Mouse (Mus musculus) liver, embryonic 15.5 days (tissue): Measurements from ENCODE around the gene Bcor. TPM values are rescaled to one million over a fixed set of nuclear protein-coding genes. Genes with fewer than 3 reads are reported as not detected.
A peak's percentile ranks its signal among the peaks of the same experiment; 100 is the strongest.

Experiments used
- ATAC-seq: fragments of 200-750 bp; cut with Nextera tagmentation; 2 replicates; pipeline ENCODE4 v1.8.0; 2017; ENCODE audit warnings: moderate number of reproducible peaks, mild to moderate bottlenecking, moderate library complexity; ENCODE audit not compliant: insufficient read depth
- H3K27ac ChIP-seq: fragments of 300-500 bp; sonication (generic); replicated peaks from 2 replicates; pipeline ENCODE4 v1.5.1; 2015; ENCODE audit warnings: mild to moderate bottlenecking, inconsistent platforms
- H3K27me3 ChIP-seq: fragments of 300-500 bp; sonication (generic); 2 replicates; pipeline ENCODE4 v1.6.1; 2015; ENCODE audit warnings: mild to moderate bottlenecking, inconsistent platforms
- H3K36me3 ChIP-seq: fragments of 300-500 bp; sonication (generic); replicated peaks from 2 replicates; pipeline ENCODE4 v1.6.1; 2015; ENCODE audit warnings: moderate library complexity, mild to moderate bottlenecking, inconsistent platforms
- H3K4me1 ChIP-seq: fragments of 300-500 bp; sonication (generic); replicated peaks from 2 replicates; pipeline ENCODE4 v1.6.1; 2015; ENCODE audit warnings: inconsistent platforms
- H3K4me2 ChIP-seq: fragments of 300-500 bp; sonication (generic); 2 replicates; pipeline ENCODE4 v1.6.1; 2015; ENCODE audit warnings: moderate library complexity, mild to moderate bottlenecking, inconsistent platforms
- H3K4me3 ChIP-seq: fragments of 300-500 bp; sonication (generic); replicated peaks from 2 replicates; pipeline ENCODE4 v1.5.1; 2015; ENCODE audit warnings: mild to moderate bottlenecking, inconsistent platforms
- H3K9ac ChIP-seq: fragments of 300-500 bp; sonication (generic); 2 replicates; pipeline ENCODE4 v1.6.1; 2015; ENCODE audit warnings: moderate library complexity, mild to moderate bottlenecking, inconsistent platforms
- H3K9me3 ChIP-seq: fragments of 300-500 bp; sonication (generic); replicated peaks from 2 replicates; pipeline ENCODE4 v1.6.1; 2016; ENCODE audit warnings: inconsistent platforms
- WGBS: fragments of 180-500 bp; shearing (Covaris S2); methylation state at CpG from one replicate; pipeline ENCODE4 v1.1.7; 2015; ENCODE audit warnings: mixed read lengths; ENCODE audit not compliant: insufficient replicate concordance; 5-methylcytosine and 5-hydroxymethylcytosine counted together
- polyA plus RNA-seq: library from polyadenylated mRNA; unstranded; fragments of >200 nt; fragmentation: Nextera tagmentation; extraction: Ambion mirVana; gene quantifications from 2 replicates; pipeline ENCODE4 v1.2.1, GENCODE M21; 2015

The Bcor gene
- polyA plus RNA-seq, 1 experiment from 2014 or later = 4.3 TPM

DNA sequence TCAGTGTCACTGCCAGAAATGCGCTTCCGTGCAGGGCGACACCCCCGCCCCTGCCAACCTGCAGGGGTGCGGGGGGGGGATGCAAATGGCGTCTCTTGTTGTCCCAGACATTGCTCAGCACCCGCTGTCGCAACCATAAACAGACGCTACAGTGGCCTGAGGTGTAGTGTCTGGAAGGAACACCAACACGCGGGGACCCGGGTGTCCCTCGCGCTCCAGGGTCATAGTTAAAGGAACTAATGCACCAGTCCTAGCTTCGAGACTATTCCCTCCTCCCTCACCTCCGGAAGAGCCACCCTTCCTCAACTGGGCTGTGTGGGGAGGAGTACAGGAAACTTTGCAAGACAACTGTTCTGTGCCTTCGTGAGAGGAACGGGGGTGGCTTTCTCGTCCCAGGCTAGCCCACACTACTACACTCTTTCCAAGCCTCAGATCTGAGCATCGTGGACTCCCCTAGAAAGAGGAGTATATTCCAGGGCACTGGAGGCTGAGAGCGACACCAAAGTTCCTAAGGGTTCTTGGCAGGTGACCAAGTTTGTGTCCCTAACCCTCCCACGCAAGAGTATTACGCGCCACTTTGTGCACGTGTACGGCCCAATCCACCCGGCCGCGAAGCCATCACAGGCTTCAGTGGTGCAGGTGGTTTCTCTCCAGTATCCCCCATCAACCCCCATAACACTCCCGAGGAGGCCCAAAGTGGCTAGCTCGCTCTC lies 1.2 kb downstream of the Bcor start:
- no peaks in the 10 kb centered on the region for H3K36me3 ChIP-seq
- H3K9me3 ChIP-seq = no peaks in the 10 kb centered on the region
- peak overlapping the region; percentile 55 for H3K4me2 ChIP-seq
- H3K27ac ChIP-seq = peak overlapping the region; percentile 45
- WGBS = 8% methylated on average over 31 of the region's 31 CpGs
- H3K27me3 ChIP-seq = peaks cover 74% of the 10 kb centered on the region
- ATAC-seq = no peak
- peak overlapping the region; percentile 48; the same call in 1 of the 2 replicates for H3K4me3 ChIP-seq
- no peak overlapping the region for H3K9ac ChIP-seq
- no peaks in the 10 kb centered on the region for H3K4me1 ChIP-seq

DNA sequence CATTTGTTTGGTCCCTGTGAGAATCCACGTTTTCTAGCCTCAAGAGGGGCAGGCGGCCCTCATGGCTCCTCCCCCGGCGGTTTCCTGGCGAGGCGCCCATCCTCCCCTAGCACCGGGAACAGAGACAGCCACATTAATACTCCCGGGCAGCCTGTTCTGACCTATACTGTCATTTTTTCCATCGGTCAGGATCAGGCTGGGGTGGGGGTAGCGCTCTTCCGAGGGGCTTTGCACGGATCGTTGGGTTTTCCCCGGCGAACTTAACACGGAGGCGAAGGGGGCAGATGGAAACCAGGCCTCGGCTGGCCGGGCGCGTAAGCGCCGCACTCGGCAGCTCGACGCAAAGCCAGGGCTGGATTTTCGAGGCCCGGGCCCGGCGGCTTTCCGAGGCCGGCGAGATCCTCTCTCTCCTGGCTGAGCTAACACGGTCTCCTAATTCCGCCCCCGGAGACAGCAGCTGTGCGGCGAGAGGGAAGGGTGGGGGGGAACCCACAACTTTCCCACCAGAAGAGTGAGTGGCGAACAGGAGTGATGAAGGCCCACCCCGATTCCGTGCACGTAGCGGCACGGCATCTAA lies 1.8 kb downstream of the Bcor start:
- H3K27me3 ChIP-seq = peaks cover 80% of the 10 kb centered on the region

GRCm38 (mm10) chrX:12157331-12157930 lies 2.7 kb downstream of the Bcor start:
- Histone ChIP-seq H3K36me3 (no peaks in the 10 kb centered on the region), H3K4me1 (peaks cover 8% of the 10 kb centered on the region; the same call in 1 of the 2 replicates), H3K27ac (no peak overlapping the region), H3K9me3 (no peaks in the 10 kb centered on the region), H3K4me3 (no peak overlapping the region), H3K27me3 (peaks cover 89% of the 10 kb centered on the region), H3K9ac (no peak overlapping the region), H3K4me2 (peak overlapping the region; percentile 55)
- 11% methylated on average over 25 of the region's 25 CpGs for WGBS
- ATAC-seq = no peak

More for the DNA sequence above, 1.8 kb downstream of the Bcor start:
- no peak overlapping the region for H3K9ac ChIP-seq
- peak overlapping the region; percentile 45 for H3K27ac ChIP-seq
- 6% methylated on average over 42 of the region's 44 CpGs for WGBS
- peak overlapping the region; percentile 55 for H3K4me2 ChIP-seq
- ATAC-seq = 0 out of 2 replicates have a peak, but pooled peaks have one; percentile 17
- peak overlapping the region; percentile 48 for H3K4me3 ChIP-seq
- no peaks in the 10 kb centered on the region for H3K36me3 ChIP-seq
- peaks cover 2% of the 10 kb centered on the region; the same call in 1 of the 2 replicates for H3K4me1 ChIP-seq
- H3K9me3 ChIP-seq = no peaks in the 10 kb centered on the region

GRCm38 (mm10) chrX:12155842-12156291 lies 4.3 kb downstream of the Bcor start:
- H3K9me3 ChIP-seq = no peaks in the 10 kb centered on the region
- 4% methylated on average over 29 of the region's 30 CpGs for WGBS
- H3K4me2 ChIP-seq = peak overlapping the region; percentile 49
- peaks cover 100% of the 10 kb centered on the region for H3K27me3 ChIP-seq
- peak overlapping the region; percentile 29 for H3K4me3 ChIP-seq
- H3K36me3 ChIP-seq = no peaks in the 10 kb centered on the region
- ATAC-seq = no peak
- H3K27ac ChIP-seq = no peak overlapping the region
- peaks cover 19% of the 10 kb centered on the region for H3K4me1 ChIP-seq
- H3K9ac ChIP-seq = no peak overlapping the region

GRCm38 (mm10) chrX:12155068-12155840 lies 4.9 kb downstream of the Bcor start:
- 8% methylated on average over 27 of the region's 30 CpGs for WGBS
- Histone ChIP-seq H3K4me1 (peaks cover 19% of the 10 kb centered on the region), H3K9me3 (no peaks in the 10 kb centered on the region), H3K36me3 (no peaks in the 10 kb centered on the region), H3K27me3 (peaks cover 100% of the 10 kb centered on the region), H3K27ac (no peak overlapping the region), H3K4me3 (peak overlapping the region; percentile 29), H3K4me2 (peak overlapping the region; percentile 49), H3K9ac (no peak overlapping the region)
- ATAC-seq = no peak

GRCm38 (mm10) chrX:12153141-12154095 lies 6.7 kb downstream of the Bcor start:
- no peaks in the 10 kb centered on the region for H3K36me3 ChIP-seq
- peak overlapping the region; percentile 30 for H3K4me2 ChIP-seq
- no peak overlapping the region for H3K4me3 ChIP-seq
- H3K9ac ChIP-seq = no peak overlapping the region
- H3K27me3 ChIP-seq = peaks cover 97% of the 10 kb centered on the region
- no peak overlapping the region for H3K27ac ChIP-seq
- 11% methylated on average over 31 of the region's 31 CpGs for WGBS
- no peaks in the 10 kb centered on the region for H3K9me3 ChIP-seq
- peaks cover 19% of the 10 kb centered on the region for H3K4me1 ChIP-seq
- no peak for ATAC-seq

- Histone ChIP-seq H3K9me3 (no peaks in the 10 kb centered on the region), H3K27me3 (peaks cover 93% of the 10 kb centered on the region), H3K4me2 (peak overlapping the region; percentile 62), H3K4me3 (peak overlapping the region; percentile 37), H3K36me3 (no peaks in the 10 kb centered on the region), H3K27ac (no peak overlapping the region), H3K9ac (no peak overlapping the region), H3K4me1 (peaks cover 19% of the 10 kb centered on the region)
- no peak for ATAC-seq
- 13% methylated on average over 41 of the region's 42 CpGs for WGBS
Observed at GRCm38 (mm10) chrX:12151996-12152904, 7.9 kb downstream of the Bcor start.

DNA sequence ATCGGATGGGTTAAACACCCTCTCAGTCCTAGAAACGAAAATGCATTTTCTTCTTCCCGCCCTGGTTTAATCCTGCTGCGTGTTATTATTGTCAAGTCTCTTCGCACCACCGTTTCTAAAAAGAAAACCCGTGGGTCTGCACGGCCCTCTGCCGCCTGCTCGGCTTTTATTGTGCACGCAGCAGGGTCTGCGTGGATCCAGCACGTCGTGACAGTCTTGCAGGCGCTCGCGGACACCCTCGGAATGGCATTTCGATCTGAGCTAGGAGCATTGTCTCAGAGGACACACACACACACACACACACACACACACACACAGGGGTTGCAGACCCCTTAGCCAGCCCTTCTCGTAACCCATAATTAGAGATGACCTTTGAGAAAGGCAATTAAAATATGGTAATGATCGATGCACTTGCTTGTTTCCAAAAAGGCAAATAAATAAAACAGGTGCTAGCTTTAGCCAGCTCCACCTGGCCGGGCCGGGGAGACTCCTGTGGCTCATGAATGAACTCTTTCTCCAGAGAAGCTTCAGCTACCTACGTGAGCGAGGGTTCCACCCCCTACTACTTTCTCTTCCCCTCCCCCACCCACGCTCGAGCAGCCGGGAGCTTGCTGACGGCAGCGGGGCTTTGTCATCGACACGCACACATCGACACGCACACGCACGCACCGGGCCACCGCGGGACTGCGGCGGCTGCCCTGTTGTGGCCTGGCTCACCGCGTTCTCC lies 8.7 kb downstream of the Bcor start:
- H3K27ac ChIP-seq = no peak overlapping the region
- no peak for ATAC-seq
- peak overlapping the region; percentile 37 for H3K4me3 ChIP-seq
- H3K36me3 ChIP-seq = no peaks in the 10 kb centered on the region
- peaks cover 89% of the 10 kb centered on the region for H3K27me3 ChIP-seq
- H3K4me2 ChIP-seq = peak overlapping the region; percentile 62
- 5% methylated on average over 37 of the region's 43 CpGs for WGBS
- no peaks in the 10 kb centered on the region for H3K9me3 ChIP-seq
- H3K9ac ChIP-seq = no peak overlapping the region
- peaks cover 19% of the 10 kb centered on the region for H3K4me1 ChIP-seq

- peaks cover 19% of the 10 kb centered on the region for H3K4me1 ChIP-seq
- no peak overlapping the region for H3K27ac ChIP-seq
- H3K27me3 ChIP-seq = peaks cover 82% of the 10 kb centered on the region
- no peak for ATAC-seq
- no peaks in the 10 kb centered on the region for H3K9me3 ChIP-seq
- H3K36me3 ChIP-seq = no peaks in the 10 kb centered on the region
- H3K9ac ChIP-seq = no peak overlapping the region
- WGBS = 24% methylated on average over 7 of the region's 7 CpGs
- no peak overlapping the region for H3K4me3 ChIP-seq
- no peak overlapping the region for H3K4me2 ChIP-seq
Observed at GRCm38 (mm10) chrX:12150425-12150824, 9.7 kb downstream of the Bcor start.
